Mouse (Mus musculus): ENCODE results near the gene Marc1.
A peak's percentile ranks its signal among the peaks of the same experiment; 100 is the strongest.

The Marc1 gene

DNA sequence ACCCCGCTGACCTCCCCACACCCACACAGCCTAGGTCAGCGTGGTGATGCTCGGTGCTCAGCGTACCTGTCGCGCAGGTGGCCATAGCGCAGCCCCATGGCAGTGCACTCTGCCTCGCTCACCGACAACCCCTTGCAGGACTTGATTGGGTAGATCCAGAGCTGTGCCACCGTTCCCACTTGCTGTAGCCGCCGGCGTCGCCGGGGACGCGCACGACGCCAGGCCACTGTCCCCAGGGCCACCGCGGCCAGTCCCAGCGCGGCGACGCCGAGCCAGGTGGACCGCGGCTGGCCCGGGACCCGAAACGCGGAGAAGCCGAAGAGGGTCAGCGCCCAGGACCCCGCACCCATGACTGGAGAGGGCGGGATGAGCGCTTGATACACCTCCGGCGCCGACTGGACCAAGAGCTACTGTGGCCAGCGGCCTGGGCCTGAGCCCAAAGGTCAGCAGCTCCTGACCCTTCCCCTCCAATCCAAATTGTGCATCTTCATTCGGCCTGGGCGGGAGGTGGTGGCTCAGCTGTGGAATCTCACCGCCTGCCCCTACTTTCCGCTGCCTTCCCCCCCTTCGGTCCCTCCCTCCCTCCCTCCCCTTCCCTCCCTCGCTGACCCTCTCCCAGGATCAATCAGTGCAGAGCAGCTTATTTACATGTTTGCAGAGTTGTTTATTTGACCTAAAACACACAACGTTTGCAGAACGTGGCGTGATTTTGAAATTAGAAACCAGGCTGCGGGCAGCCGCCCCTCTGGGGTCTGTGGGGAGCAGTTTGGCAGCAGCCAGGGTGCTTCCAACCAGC lies at the start of gene Marc1:
Gene Marc1, minus strand, starts transcription at position 534 of the 796 bp plus-strand sequence.
- no peak for DNase-seq (ENCODE audit: low spot score in 2 of 2)

DNA sequence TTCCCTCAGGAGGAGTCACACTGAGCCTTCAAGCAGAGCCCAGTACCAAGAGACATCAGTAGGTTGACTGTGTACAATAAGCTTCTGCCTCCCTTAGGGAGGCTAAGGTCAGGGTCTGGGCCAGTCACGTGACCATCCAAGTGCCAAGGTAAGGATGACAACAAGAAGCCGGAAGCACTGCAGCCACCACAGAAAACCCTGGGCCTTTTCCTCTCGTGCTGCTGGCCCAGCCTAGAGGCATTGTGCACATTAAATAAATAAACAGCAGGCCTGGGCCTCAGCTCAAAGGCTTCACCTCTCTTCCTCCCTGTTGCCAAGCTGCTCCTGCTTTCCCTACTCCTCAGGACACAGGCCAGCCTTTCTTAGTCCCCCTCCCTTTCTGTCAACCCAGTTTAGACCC lies 49.2 kb upstream of the Marc1 start:
- DNase-seq (ENCODE audit: low spot score in 2 of 2) = no peak

GRCm38 (mm10) chr1:184858253-184858652 lies 47.1 kb upstream of the Marc1 start:
- no peak for DNase-seq (ENCODE audit: low spot score in 2 of 2)

DNA sequence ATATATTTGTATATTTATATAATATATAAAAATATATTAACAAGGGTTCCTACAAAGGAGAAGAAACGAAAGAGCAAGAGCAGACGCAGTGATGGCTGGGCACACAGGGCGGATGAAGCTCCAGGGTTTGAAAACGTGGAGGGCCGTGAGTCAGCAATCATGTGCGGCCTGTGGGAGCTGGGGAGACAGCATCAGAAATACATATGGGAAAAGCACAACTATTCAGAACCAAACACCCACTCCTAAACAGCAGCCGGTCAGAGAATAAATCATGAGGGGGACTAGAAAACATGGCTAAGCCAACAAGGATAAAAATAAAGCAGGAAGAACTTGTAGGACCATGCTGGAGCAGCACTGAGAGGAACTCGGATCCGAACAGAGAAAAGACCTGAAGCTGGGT lies 46.1 kb upstream of the Marc1 start:
- DNase-seq (ENCODE audit: low spot score in 2 of 2) = peak; percentile 28 to 41

DNA sequence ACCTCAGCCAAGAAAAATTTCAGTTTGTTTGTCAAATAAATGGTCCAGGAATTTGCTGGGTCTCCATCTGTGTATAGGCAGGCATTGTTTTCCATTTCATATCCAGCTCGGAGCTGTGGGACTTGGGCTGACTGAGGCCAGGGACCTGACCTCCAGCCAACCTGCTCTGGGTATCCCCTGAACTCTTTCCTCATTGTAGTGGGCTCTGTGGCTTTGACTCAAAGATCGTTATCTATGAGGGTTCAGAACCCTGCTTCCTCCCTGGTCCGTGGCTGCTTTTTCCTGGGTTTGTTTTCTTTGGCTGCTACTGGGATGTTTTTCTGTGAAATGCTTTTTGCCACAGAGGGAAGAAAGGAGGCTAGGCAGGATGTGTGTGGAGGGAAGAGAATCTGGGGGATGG lies 42.8 kb upstream of the Marc1 start:
- DNase-seq (ENCODE audit: low spot score in 2 of 2) = no peak

- peak; percentile 35 to 60 for DNase-seq (ENCODE audit: low spot score in 2 of 2)
These were observed 42.2 kb upstream of the Marc1 start for GRCm38 (mm10) chr1:184853339-184853738.

GRCm38 (mm10) chr1:184851741-184852618 lies 40.9 kb upstream of the Marc1 start:
- peak; percentile 46 to 86 for DNase-seq (ENCODE audit: low spot score in 2 of 2)

- DNase-seq (ENCODE audit: low spot score in 2 of 2) = no peak
These were observed 40.1 kb upstream of the Marc1 start for GRCm38 (mm10) chr1:184851166-184851565.

DNA sequence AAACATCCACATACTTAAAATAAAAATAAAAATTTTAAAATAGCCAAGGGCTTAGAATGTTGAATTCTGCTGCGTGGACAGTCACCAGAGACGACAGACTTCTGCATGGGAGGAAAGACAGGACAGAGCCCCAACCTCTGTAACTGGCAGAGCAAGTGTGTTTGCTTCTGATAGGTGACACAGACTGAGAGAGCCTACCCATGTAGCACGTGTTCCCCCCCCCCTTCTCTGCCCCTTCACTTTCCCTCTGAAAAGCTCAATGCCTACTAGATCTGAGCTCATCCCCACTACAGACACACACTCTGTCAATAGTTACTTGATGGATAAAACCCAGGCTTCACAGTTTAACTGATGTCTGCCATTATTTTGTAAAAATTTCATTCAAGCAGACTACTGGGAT lies 35.9 kb upstream of the Marc1 start:
- DNase-seq (ENCODE audit: low spot score in 2 of 2) = no peak

- DNase-seq (ENCODE audit: low spot score in 2 of 2) = no peak
These were observed 35.1 kb upstream of the Marc1 start, which contains the start of gene Marc2 for GRCm38 (mm10) chr1:184846092-184846750. TSS of gene Marc2 (minus strand) at chr1:184846451.

GRCm38 (mm10) chr1:184845111-184846071 lies 34.3 kb upstream of the Marc1 start:
- DNase-seq (ENCODE audit: low spot score in 2 of 2) = peak; percentile 87 to 88

DNA sequence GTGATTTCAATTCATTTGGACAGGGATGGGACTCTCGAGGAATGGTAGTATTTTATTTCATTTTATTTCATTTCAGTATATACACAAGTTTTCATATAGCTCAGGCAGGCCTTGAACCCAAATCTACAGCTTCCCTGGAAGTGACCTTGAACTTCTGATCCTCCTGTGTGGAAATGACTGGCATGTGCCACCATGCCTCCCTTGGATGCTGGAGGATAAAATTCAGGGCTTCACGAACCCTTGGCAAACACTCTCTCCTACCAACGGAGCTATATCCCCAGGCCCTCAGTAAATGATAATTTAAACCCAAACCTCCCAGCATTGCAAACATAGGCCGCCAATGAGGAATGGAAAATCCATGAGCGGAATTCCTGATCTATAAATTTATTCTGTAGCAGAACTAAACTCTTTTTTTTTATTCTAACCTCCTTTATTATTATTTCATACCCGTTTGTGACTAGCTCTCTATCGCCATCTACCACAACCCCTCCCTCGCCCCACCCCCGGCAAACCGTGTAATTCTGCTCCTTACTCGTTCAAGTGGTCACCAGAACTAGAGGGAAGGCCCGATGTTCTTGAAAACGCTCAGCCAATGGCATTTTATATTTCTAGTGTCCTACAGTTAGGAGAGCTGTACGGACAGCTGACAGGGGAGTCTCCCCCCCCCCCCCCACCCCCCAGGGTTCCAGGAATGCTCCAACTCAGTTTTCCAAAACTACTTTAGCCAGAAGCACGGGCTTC lies 33.4 kb upstream of the Marc1 start:
- no peak for DNase-seq (ENCODE audit: low spot score in 2 of 2)

DNA sequence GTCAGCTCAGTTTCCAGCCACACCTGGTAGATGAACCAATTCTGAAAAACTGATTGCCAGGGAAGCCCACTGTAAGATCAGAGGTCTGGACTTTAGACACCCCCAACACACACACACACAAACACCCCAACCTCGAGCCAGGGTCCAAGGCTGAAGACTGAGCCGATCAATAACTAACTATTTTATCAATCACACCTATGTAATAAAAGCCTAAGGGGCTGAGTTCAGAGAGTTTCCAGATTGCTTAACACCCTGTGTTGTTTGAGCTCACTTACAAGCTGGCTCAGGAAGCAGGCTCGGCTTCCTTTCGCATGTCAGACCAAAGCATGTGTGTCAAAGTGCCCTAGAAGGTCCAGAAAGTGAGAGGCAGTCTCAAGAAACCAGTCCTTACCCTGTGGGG lies 26.5 kb upstream of the Marc1 start:
- no peak for DNase-seq (ENCODE audit: low spot score in 2 of 2)

- no peak for DNase-seq (ENCODE audit: low spot score in 2 of 2)
These were observed 25.2 kb upstream of the Marc1 start for GRCm38 (mm10) chr1:184836350-184836749.

- DNase-seq (ENCODE audit: low spot score in 2 of 2) = no peak
These were observed 22.4 kb upstream of the Marc1 start for GRCm38 (mm10) chr1:184833499-184833898.

DNA sequence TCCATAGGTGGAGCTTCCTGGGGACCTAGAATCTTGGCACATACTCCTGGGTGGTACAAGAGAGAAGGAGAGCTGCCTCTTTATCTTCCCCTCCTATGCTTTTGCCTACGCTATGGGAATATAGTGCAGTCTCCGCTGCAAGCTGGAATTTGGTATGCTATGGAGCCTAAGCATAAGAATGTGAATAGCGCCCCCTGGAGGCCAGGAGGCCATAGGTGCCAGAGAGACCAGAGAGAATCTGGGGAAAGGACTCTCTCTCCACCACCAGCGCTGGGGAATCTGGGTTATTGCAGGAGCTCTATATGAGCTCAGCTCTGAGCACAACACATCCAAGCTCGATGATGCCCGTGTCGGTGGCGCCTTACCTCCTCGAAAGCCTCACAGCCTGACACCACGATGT lies 21.1 kb upstream of the Marc1 start:
- DNase-seq (ENCODE audit: low spot score in 2 of 2) = no peak

DNA sequence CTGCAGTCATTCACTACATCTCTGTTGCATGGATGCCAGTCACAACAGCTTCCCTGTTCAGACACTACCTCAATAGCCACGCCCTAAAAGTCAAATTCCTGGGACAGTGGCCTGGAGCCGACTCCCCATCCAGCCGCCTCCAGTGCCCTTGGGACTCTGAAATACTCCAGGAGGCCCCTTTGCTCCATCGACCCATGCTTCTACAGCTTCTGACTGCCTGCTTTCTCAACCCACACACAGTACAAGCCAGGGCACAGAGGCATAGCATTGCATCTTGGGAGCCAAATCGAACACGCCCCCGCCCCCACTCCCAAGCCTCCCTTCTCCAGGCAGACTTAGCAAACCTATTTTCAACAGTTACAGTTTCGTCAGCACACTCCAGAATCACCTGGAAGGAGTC lies 18.8 kb upstream of the Marc1 start:
- DNase-seq (ENCODE audit: low spot score in 2 of 2) = no peak

- DNase-seq (ENCODE audit: low spot score in 2 of 2) = no peak
These were observed 16.1 kb upstream of the Marc1 start for GRCm38 (mm10) chr1:184827175-184827701.

GRCm38 (mm10) chr1:184825093-184825492 lies 14.0 kb upstream of the Marc1 start:
- peak in 1 of 2 experiments; percentile 45 for DNase-seq (ENCODE audit: low spot score in 2 of 2)

DNA sequence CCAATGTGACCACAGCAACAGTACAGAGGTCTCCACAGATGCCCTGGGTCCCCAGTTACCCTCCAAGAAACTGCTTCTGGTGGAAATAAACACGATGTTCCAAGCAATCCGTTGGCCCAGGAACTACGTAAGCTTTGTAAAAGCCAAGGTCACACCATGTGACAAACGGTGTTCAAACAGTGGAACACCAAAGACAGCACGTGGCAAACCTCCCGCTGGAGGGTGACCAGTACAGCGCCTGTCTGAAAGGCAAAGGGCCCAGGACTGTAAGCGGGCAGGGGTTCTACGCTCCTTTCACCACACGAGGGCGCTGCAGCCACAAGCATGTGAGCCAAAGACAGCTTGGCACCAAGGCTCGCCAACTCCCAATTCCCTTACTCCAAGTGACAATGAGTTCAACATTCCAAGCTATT lies 13.3 kb upstream of the Marc1 start:
- DNase-seq (ENCODE audit: low spot score in 2 of 2) = peak; percentile 84
